Mouse (Mus musculus): ENCODE results near the gene Ltbp3. TPM values are rescaled to one million over a fixed set of nuclear protein-coding genes. Genes with fewer than 3 reads are reported as not detected.
A peak's percentile ranks its signal among the peaks of the same experiment; 100 is the strongest.

Ltbp3 gene
- polyA plus RNA-seq, 1 experiment from 2014 or later, result 9.8 TPM

GRCm38 (mm10) chr19:5742241-5742641 is 1.5 kb downstream of the Ltbp3 start:
- Histone ChIP-seq H3K27ac (ENCODE audit: low read depth, low read length) (peak overlapping the region; percentile 82), H3K4me2 (peak overlapping the region; percentile 77), H3K9ac (ENCODE audit: low read depth, low read length) (peak overlapping the region; percentile 84), H3K9me3 (replicated peaks; ENCODE audit: control insufficient read depth, low read length) (no peaks in the 10 kb centered on the region), H3K4me3 (ENCODE audit: low read depth, low read length) (peak overlapping the region; percentile 66), H3K27me3 (ENCODE audit: control insufficient read depth, insufficient read depth, low read length) (peaks cover 55% of the 10 kb centered on the region), H3K36me3 (ENCODE audit: control insufficient read depth, insufficient read depth, low read length) (no peaks in the 10 kb centered on the region), H3K4me1 (ENCODE audit: control insufficient read depth, insufficient read depth, low read length) (peaks cover 29% of the 10 kb centered on the region)
- WGBS (ENCODE audit: insufficient replicate concordance), result under 1% methylated on average over 32 of the region's 32 CpGs
- no peak for ATAC-seq (replicated peaks; ENCODE audit: insufficient number of reproducible peaks, low FRiP score, low TSS enrichment)

- H3K9ac ChIP-seq (ENCODE audit: low read depth, low read length), result no peak overlapping the region
- H3K27me3 ChIP-seq (ENCODE audit: control insufficient read depth, insufficient read depth, low read length), result peaks cover 59% of the 10 kb centered on the region
- peaks cover 29% of the 10 kb centered on the region for H3K4me1 ChIP-seq (ENCODE audit: control insufficient read depth, insufficient read depth, low read length)
Measured at GRCm38 (mm10) chr19:5743576-5743975, 2.9 kb downstream of the Ltbp3 start.

GRCm38 (mm10) chr19:5745756-5746710 is 5.3 kb downstream of the Ltbp3 start:
- H3K4me1 ChIP-seq (ENCODE audit: control insufficient read depth, insufficient read depth, low read length), result peaks cover 26% of the 10 kb centered on the region
- WGBS (ENCODE audit: insufficient replicate concordance), result 7% methylated on average over 36 of the region's 36 CpGs
- H3K9me3 ChIP-seq (replicated peaks; ENCODE audit: control insufficient read depth, low read length), result no peaks in the 10 kb centered on the region
- H3K9ac ChIP-seq (ENCODE audit: low read depth, low read length), result peak overlapping the region; percentile 44; the same call in 1 of the 2 replicates
- peaks cover 70% of the 10 kb centered on the region for H3K27me3 ChIP-seq (ENCODE audit: control insufficient read depth, insufficient read depth, low read length)
- peak overlapping the region; percentile 35 for H3K4me3 ChIP-seq (ENCODE audit: low read depth, low read length)
- no peak overlapping the region for H3K27ac ChIP-seq (ENCODE audit: low read depth, low read length)
- no peak for ATAC-seq (replicated peaks; ENCODE audit: insufficient number of reproducible peaks, low FRiP score, low TSS enrichment)
- H3K36me3 ChIP-seq (ENCODE audit: control insufficient read depth, insufficient read depth, low read length), result no peaks in the 10 kb centered on the region
- H3K4me2 ChIP-seq, result peak overlapping the region; percentile 64

More at GRCm38 (mm10) chr19:5743576-5743975, 2.9 kb downstream of the Ltbp3 start:
- no peak for ATAC-seq (replicated peaks; ENCODE audit: insufficient number of reproducible peaks, low FRiP score, low TSS enrichment)
- Histone ChIP-seq H3K4me3 (ENCODE audit: low read depth, low read length) (no peak overlapping the region), H3K27ac (ENCODE audit: low read depth, low read length) (no peak overlapping the region), H3K36me3 (ENCODE audit: control insufficient read depth, insufficient read depth, low read length) (no peaks in the 10 kb centered on the region), H3K4me2 (no peak overlapping the region; the same call in 1 of the 2 replicates), H3K9me3 (replicated peaks; ENCODE audit: control insufficient read depth, low read length) (no peaks in the 10 kb centered on the region)
- 67% methylated on average over 5 of the region's 5 CpGs for WGBS (ENCODE audit: insufficient replicate concordance)

- no peak overlapping the region for H3K4me3 ChIP-seq (ENCODE audit: low read depth, low read length)
- peaks cover 74% of the 10 kb centered on the region for H3K27me3 ChIP-seq (ENCODE audit: control insufficient read depth, insufficient read depth, low read length)
- H3K4me2 ChIP-seq, result no peak overlapping the region
- no peak overlapping the region for H3K9ac ChIP-seq (ENCODE audit: low read depth, low read length)
- no peaks in the 10 kb centered on the region for H3K36me3 ChIP-seq (ENCODE audit: control insufficient read depth, insufficient read depth, low read length)
- 30% methylated on average over 12 of the region's 12 CpGs for WGBS (ENCODE audit: insufficient replicate concordance)
- H3K9me3 ChIP-seq (replicated peaks; ENCODE audit: control insufficient read depth, low read length), result no peaks in the 10 kb centered on the region
- no peak overlapping the region for H3K27ac ChIP-seq (ENCODE audit: low read depth, low read length)
- no peak for ATAC-seq (replicated peaks; ENCODE audit: insufficient number of reproducible peaks, low FRiP score, low TSS enrichment)
- peaks cover 29% of the 10 kb centered on the region for H3K4me1 ChIP-seq (ENCODE audit: control insufficient read depth, insufficient read depth, low read length)
Measured at GRCm38 (mm10) chr19:5746907-5747363, 6.2 kb downstream of the Ltbp3 start.

- peaks cover 30% of the 10 kb centered on the region for H3K4me1 ChIP-seq (ENCODE audit: control insufficient read depth, insufficient read depth, low read length)
- no peak overlapping the region for H3K4me3 ChIP-seq (ENCODE audit: low read depth, low read length)
- 70% methylated on average over 6 of the region's 6 CpGs for WGBS (ENCODE audit: insufficient replicate concordance)
- no peaks in the 10 kb centered on the region for H3K36me3 ChIP-seq (ENCODE audit: control insufficient read depth, insufficient read depth, low read length)
- H3K27ac ChIP-seq (ENCODE audit: low read depth, low read length), result no peak overlapping the region
- no peak overlapping the region for H3K9ac ChIP-seq (ENCODE audit: low read depth, low read length)
- no peak overlapping the region for H3K4me2 ChIP-seq
- H3K9me3 ChIP-seq (replicated peaks; ENCODE audit: control insufficient read depth, low read length), result no peaks in the 10 kb centered on the region
- peaks cover 87% of the 10 kb centered on the region for H3K27me3 ChIP-seq (ENCODE audit: control insufficient read depth, insufficient read depth, low read length)
- no peak for ATAC-seq (replicated peaks; ENCODE audit: insufficient number of reproducible peaks, low FRiP score, low TSS enrichment)
Measured at GRCm38 (mm10) chr19:5749476-5749875, 8.8 kb downstream of the Ltbp3 start.

GRCm38 (mm10) chr19:5750951-5751350 is 10.2 kb downstream of the Ltbp3 start:
- ATAC-seq (replicated peaks; ENCODE audit: insufficient number of reproducible peaks, low FRiP score, low TSS enrichment), result no peak
- Histone ChIP-seq H3K4me1 (ENCODE audit: control insufficient read depth, insufficient read depth, low read length) (peaks cover 23% of the 10 kb centered on the region), H3K4me3 (ENCODE audit: low read depth, low read length) (no peak overlapping the region), H3K9ac (ENCODE audit: low read depth, low read length) (no peak overlapping the region), H3K27ac (ENCODE audit: low read depth, low read length) (no peak overlapping the region), H3K9me3 (replicated peaks; ENCODE audit: control insufficient read depth, low read length) (no peaks in the 10 kb centered on the region), H3K4me2 (no peak overlapping the region; the same call in 1 of the 2 replicates), H3K27me3 (ENCODE audit: control insufficient read depth, insufficient read depth, low read length) (peaks cover 87% of the 10 kb centered on the region), H3K36me3 (ENCODE audit: control insufficient read depth, insufficient read depth, low read length) (no peaks in the 10 kb centered on the region)
- WGBS (ENCODE audit: insufficient replicate concordance), result 7% methylated on average over 22 of the region's 22 CpGs

- peak overlapping the region; percentile 37 for H3K4me2 ChIP-seq
- H3K27ac ChIP-seq (ENCODE audit: low read depth, low read length), result no peak overlapping the region
- no peaks in the 10 kb centered on the region for H3K9me3 ChIP-seq (replicated peaks; ENCODE audit: control insufficient read depth, low read length)
- H3K27me3 ChIP-seq (ENCODE audit: control insufficient read depth, insufficient read depth, low read length), result peaks cover 87% of the 10 kb centered on the region
- 0 out of 2 replicates have a peak overlapping the region, but pooled peaks have one; percentile 22 for H3K9ac ChIP-seq (ENCODE audit: low read depth, low read length)
- no peaks in the 10 kb centered on the region for H3K36me3 ChIP-seq (ENCODE audit: control insufficient read depth, insufficient read depth, low read length)
- no peak for ATAC-seq (replicated peaks; ENCODE audit: insufficient number of reproducible peaks, low FRiP score, low TSS enrichment)
- peak overlapping the region; percentile 12; the same call in 1 of the 2 replicates for H3K4me3 ChIP-seq (ENCODE audit: low read depth, low read length)
- H3K4me1 ChIP-seq (ENCODE audit: control insufficient read depth, insufficient read depth, low read length), result peaks cover 22% of the 10 kb centered on the region
- 6% methylated on average over 20 of the region's 20 CpGs for WGBS (ENCODE audit: insufficient replicate concordance)
Measured at GRCm38 (mm10) chr19:5751742-5752141, 11.0 kb downstream of the Ltbp3 start.

GRCm38 (mm10) chr19:5756321-5756985 is 15.7 kb downstream of the Ltbp3 start:
- H3K9me3 ChIP-seq (replicated peaks; ENCODE audit: control insufficient read depth, low read length), result no peaks in the 10 kb centered on the region
- H3K36me3 ChIP-seq (ENCODE audit: control insufficient read depth, insufficient read depth, low read length), result peaks cover 31% of the 10 kb centered on the region
- H3K4me3 ChIP-seq (ENCODE audit: low read depth, low read length), result peak overlapping the region; percentile 41
- peak overlapping the region; percentile 60; the same call in 1 of the 2 replicates for H3K9ac ChIP-seq (ENCODE audit: low read depth, low read length)
- peaks cover 74% of the 10 kb centered on the region for H3K27me3 ChIP-seq (ENCODE audit: control insufficient read depth, insufficient read depth, low read length)
- H3K27ac ChIP-seq (ENCODE audit: low read depth, low read length), result no peak overlapping the region
- H3K4me2 ChIP-seq, result peak overlapping the region; percentile 67
- WGBS (ENCODE audit: insufficient replicate concordance), result 12% methylated on average over 28 of the region's 29 CpGs
- H3K4me1 ChIP-seq (ENCODE audit: control insufficient read depth, insufficient read depth, low read length), result peaks cover 21% of the 10 kb centered on the region
- ATAC-seq (replicated peaks; ENCODE audit: insufficient number of reproducible peaks, low FRiP score, low TSS enrichment), result no peak; the same call in 1 of the 2 replicates
